Mouse (Mus musculus): ENCODE measurements at regions not wholly inside any gene's neighbourhood (a gene's known extent, or its start where the extent isn't known, plus 50 kb on each side); places are given as distances from the start of the nearest gene placed in this dataset.

DNA sequence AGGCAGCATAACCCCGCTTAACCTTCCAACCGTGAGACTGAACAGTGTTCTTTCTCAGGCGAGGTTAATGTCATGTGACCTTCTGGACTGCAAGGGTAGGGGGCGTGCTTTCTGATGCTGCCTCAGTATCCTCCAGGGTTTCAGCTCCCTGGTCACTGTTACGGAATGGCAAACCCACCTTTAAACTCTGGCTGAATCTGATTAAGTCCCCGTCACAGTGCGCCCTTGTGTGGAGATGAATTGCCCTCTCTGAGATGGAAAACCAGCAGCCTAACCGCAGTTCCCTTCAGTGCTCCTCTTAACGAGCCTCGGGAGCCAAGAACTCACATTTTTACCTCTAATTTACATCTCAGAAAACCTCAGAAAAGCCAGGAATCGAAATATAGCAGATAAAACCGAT is 260.0 kb downstream of the Dact1 start:
- peak; percentile 11 for DNase-seq (ENCODE audit: low read depth, low spot score)

DNA sequence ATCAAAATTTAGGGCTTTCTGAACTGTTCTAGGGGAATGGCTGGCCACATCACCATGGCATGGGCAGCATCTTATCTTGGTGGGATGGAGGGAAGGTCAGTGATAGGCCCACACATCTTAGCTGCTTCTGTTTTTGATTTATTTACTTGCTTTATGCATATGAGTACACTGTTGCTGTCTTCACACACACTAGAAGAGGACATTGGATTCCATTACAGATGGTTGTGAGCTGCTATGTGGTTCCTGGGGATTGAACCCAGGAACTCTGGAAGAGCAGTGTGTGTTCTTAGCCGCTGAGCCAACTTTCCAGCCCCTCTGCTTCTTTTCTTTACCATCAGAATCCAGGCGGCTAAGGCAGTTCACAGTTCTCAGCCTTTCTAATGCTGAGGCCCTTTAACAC is 260.4 kb downstream of the Dact1 start:
- no peak for DNase-seq (ENCODE audit: low read depth, low spot score)

DNA sequence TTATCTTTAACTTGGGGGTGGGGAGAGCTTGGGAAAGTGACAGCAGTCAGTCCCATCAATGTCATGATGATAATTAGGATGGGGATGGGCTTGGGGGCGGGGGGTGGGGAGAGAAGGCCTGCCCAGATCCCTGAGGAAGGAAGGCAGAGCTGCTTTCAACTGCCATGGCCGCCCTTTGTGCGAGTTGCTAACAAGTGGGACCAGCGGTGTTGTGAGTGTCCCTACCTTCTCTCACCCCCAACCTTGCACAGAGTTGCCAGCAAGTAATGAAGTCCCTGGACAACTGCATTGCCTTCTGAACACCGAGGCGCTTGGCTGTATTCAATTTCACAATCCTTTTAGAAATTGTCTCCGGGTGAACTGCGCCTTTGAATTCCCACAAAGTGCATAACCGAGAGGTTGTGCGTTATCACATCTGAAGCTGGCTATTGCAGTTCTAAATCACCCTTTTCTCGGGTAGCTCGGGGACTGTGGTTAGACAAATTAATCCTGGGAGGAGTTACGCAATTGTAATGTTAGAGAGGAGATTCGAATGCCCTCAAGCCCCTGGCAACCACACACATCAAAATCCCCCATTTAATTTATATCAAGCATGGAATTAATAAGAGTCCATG is 257.9 kb upstream of the Daam1 start:
- DNase-seq (ENCODE audit: low read depth, low spot score): no peak

DNA sequence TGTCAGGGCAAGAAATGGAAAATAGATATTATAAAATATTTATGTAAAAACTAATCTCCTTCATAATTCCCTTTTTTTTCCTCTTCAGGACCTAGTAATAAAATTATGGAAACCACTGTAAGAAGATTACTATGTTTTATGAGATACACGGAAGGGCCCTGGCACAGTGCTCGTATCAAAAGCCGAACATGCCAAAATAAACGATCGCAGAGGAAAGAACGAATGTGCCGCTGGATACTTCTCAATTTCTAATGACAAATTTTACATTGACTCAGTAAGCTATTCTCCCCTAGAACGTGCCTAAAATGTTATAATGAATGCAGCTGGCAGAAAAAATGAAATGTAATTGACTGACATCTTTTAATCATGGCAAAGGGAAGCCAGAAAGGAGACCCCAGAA is 257.4 kb upstream of the Daam1 start:
- DNase-seq (ENCODE audit: low read depth, low spot score): no peak

DNA sequence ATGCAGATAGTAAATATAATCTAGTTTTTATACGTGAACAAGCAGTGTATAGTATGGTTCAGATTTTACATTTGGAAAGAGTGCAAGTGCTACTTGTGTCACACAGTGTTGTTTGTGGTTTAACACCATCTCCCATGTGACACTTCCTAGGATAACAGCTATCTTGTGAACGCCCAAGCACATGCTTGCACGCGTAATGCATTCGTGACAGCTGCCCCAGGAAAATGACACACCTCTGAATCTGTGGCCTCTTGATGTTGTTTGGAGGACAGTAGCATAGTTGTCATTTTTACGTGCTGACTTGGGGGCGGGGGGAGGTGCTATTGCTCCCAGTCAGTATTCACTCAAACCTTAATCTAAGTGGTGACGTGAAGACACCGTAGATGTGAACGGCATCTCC is 256.2 kb upstream of the Daam1 start:
- no peak for DNase-seq (ENCODE audit: low read depth, low spot score)

DNA sequence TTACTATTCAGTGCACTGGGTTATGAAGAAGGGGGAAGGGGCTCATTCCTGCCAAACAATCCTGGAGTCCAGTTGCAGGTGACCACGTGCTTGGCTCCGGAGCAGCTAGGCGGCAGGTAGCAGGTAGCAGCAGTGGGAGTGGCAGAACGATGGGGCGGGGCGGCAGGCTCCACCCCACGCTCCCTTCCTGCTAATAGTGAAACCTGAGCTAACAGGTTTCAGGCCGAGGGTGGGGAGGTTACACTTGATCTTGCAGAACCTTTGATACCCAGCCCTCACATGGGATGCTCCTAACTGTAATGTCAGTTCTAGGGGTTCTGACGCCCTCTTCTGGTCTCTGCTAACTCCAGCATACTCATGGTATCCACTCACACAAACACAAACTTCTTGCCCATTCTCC is 253.5 kb upstream of the Daam1 start:
- peak; percentile 89 for DNase-seq (ENCODE audit: low read depth, low spot score)

DNA sequence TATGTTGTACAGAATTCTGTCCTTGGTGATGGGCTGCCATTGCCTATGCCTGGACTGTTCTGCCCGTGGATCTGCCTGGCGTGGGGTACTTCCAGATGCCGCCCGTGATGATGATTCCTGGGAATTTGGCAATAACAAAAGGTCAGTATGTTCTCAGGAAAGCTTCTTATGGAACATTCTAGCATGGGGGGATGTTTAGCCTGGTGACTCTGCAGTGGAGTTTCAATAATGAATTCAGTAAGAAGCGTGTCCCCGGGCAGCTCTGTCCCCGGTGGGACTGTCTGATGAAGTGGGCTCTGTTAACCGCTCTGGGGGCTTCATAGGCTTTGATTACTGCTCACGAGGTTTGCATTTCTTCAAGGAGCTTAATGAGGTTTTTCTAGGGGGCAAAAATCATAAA is 252.9 kb upstream of the Daam1 start:
- no peak for DNase-seq (ENCODE audit: low read depth, low spot score)

DNA sequence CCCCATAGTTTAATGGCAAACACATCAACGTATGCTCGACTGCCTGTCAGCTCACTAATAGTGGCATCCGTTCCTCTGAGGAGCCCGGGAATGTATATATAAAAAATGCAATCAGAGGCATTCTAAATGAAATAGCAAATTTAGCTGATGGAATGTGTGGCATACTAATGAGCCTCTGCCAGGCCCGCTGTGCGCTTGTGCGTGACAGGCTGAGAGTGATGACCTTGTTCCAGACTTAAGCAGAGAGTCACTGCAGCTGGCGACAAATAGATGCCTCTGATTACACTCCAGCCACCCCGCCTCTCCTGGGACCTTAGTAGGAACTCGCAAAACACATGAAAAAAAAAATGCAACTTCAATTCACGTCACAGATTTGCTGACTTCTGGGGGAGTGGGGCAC is 252.0 kb upstream of the Daam1 start:
- DNase-seq (ENCODE audit: low read depth, low spot score): no peak

DNA sequence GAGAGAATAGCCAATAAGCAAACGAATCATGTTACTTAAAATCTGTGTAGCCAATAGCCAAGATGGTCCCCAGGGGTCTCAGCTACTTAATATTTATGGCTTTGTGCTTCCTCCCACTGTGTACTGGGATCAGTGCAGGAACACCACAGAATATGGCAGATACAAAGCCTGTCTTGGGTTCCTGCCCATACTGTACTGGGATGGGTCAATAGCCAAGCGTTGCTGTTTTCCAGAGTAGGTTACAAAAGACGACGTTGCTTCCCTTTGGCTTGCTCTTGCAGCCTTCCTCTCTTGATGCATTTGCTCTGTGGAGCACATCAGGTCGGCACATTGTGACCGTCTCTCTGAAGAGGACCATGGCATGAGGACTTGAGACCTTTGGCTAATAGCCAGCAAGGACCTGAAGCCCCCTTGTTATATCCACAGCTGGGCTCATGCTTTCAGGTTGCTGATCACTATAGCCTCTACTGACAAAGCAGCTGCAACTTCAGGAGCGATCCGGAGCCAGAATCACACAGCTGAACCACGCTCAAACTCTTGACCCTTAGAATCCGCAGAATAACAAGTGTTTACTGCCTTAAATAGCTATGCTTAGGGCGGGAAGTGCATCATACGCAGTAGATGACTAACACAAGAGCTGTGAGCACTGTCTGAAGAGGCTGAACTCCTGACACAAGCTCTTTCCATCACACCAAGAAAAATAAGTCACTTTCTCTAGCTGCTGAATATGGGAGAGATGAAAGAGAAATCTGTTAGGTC is 250.2 kb upstream of the Daam1 start:
- no peak for DNase-seq (ENCODE audit: low read depth, low spot score)

DNA sequence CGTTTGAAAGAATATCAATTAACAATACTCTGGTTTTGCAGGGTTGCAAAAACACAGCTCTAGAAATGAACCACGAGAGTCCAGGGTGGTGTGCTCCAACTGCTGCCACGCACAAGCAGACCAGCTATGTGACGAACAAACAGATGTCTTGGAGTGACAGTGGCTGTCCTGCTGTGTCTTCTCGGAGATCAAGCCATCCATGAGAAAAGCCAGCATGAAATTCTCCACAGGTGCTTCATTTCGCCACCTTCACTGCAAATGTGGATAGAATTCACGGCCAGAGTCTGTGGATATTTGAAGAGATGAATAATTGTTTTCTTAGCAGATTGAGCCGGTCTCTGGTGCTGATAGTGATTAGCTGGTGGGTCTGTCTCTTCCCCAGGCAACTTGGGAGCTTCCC is 246.3 kb upstream of the Daam1 start:
- DNase-seq (ENCODE audit: low read depth, low spot score): no peak

DNA sequence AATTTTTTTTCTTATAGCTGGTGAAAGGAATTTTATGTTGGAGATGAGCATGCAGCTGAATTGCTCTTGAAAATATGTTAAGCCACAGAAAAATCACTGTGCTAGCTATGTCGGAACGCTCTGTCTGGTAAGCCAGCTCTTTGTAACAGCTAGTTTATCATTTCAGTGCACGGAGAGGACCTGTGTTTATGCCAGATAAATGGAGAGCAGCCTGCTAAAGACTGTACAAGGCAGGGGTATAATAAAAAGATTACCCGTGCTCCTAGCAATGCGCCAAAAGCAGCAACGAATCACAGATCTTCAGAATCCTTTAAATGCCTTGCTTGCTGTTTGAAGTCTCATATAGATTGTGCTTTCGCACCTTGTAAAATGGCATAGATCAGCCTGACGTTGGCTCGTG is 232.2 kb upstream of the Daam1 start:
- no peak for DNase-seq (ENCODE audit: low read depth, low spot score)

DNA sequence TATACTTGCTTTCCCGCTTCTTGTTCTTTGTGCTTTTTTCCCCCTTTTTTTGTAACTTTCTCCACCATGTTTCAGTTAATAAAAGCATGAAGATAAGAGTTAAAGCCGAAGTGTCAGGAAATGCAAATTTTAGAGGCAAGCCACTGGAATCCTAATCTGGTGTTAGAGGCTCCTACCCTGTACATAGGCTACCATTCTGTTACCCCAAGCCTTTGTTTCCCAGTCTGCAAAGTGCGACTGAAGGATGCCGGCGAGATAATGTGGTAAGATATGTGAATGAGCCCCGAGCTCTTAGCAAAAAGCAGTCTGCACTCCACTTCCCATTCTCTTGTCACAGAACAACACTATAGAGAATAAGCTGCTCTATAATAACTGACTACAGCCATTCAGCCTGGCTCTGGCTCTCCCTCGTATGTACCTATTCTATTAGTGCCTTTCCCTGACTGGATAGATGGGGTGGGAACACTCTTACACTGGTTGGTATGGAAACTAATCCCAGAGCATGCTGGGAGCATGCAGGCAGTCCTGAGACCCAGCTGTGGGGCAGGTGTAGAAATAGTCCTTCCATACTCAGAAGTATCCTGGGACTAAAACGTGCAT is 229.7 kb upstream of the Daam1 start:
- DNase-seq (ENCODE audit: low read depth, low spot score): no peak

DNA sequence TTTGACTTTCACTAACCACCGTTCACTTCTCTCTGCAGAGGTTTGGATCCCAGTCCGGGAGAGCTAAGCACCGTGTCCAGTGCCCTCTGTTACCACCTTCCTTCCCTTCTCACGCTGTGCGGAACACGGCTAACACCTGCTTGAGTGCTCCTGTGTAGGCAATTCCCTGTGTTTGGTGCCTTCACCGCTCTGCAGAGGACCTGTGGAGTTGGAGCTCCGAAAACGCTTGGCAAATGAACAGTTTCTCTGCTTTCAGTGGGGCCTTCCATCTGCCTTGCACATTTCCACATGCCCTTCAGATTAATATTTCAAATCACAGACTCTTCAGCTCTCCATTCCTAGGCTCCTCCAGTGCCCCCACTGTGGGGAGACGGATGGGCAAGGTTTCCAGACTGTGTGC is 227.7 kb upstream of the Daam1 start:
- DNase-seq (ENCODE audit: low read depth, low spot score): no peak

DNA sequence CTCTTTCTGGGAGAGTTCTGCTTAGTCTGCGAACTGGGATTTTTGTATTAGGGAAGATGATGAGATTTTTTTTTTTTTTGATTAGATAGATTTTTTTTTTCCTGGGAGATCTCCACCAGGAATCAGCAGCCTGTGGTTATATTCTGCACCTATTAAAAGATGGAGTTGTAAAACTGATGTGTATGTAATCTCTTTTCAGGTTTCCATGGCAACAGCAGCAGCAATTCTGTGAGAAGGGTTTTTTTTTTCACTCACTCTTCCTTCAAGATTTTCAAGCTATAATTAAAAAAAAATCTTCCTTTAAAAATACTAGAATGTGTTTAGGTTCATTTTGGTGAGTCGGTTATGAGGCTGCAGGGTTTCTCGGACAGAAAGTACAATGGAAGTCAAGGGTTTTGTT is 224.5 kb upstream of the Daam1 start:
- no peak for DNase-seq (ENCODE audit: low read depth, low spot score)

DNA sequence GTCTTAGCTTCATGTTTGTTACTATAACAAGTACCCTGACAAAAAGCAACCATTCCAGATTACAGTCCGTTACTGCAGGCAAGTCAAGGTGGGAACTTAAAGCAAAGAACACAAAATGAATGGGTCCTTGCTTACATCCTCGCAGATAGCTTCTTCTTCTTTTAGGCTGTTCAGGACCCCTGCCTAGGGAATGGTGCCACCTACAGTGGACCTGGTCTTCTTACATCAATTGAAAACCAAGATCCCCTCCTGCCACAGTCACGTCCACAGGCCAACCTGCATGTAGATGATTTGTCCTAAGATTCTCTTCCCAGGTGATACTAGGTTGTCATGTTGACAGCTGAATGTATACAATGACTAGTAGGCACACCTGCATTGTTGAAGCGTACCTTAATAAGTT is 222.9 kb upstream of the Daam1 start:
- no peak for DNase-seq (ENCODE audit: low read depth, low spot score)

DNA sequence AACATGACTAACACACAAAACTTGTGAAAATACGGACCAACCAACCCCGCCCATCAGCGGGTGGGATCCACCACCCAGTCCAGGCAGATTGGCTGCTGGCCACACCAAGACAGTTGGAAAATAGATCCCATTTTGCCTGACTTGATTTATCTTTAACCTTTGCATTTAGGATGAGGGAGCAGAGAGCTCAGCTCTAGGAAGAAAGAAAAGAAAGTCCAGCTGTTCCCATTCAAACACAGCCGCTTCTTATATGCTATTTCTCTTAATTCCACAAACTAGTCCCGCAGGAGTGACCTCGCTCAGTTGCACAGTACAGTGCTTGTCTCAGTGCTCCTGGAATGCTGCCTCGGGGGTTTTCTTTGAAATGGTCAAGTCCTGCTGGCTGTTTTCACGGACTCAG is 217.6 kb upstream of the Daam1 start:
- no peak for DNase-seq (ENCODE audit: low read depth, low spot score)

DNA sequence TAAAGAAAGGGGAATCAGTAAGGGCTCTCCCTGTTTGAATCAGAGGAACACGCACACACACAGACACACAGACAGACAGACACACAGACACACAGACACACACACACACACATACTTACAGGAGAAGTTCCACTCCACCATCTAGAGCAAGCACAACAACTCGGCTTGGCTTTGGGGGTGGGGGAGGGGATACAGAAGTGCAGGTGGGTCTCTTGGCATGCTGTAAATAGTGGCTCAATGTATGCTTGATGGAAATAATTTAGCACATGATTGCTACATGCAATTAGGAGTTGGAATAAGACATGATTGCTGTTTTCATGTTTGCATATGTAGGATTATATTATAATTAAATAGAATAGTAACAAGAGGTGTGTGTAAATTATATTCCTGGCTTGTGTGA is 215.9 kb upstream of the Daam1 start:
- DNase-seq (ENCODE audit: low read depth, low spot score): no peak

DNA sequence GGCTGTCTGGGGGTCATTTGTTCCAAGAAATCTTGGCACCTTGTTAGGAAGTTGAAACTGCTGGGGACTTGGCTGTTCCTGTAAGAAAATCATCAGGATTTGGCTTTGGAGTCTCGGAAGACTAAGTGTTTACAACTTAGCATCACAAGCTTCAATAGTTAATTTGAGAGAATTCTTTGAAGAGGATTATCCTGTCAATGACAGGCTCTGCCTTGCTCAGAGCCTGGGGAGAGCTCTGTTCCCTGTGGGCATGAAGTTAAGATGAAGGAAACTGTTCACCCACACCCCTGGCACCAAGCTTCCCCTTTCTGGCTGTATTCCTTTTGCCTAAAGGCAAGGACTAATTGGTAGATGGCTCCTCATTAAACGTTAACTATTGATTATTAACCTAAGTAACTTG is 215.5 kb upstream of the Daam1 start:
- no peak for DNase-seq (ENCODE audit: low read depth, low spot score)

DNA sequence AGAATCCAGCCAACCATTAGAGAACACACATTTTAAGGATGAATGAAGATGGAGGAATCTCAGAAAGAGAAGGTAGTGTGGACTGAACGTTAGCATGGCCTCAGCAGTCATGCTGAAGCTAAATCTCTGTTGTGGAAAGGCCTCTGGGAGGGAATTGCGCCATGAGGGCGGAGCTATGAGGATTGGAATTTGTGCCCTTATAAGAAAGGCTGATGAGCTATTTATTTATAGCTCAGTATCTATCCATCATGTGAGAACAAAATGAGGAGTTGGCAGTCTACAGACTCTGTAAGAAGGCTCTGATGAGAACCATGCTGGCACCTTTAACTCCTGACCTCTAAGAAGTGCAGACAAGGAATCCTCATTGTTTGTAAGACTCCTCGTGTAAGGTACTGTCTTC is 214.8 kb upstream of the Daam1 start:
- no peak for DNase-seq (ENCODE audit: low read depth, low spot score)

DNA sequence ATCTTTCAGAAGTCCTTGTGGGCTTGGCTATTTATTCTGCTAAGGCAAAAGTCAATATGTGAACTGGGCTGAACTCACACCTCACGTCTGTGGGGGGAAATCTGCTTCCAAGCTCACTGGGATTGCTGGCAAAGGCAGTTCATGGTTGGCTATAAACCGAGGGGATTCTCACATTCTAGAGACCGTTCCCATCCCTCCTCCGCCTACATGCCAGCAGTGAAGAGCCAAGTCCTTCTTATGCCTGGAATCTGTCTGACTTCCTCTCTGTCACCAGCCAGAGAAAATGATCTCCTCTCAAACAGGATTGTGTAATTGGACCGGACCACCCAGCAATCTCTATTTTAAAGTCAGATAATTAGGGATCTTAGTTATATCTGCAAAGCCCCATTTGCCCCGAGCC is 212.4 kb upstream of the Daam1 start:
- no peak for DNase-seq (ENCODE audit: low read depth, low spot score)

DNA sequence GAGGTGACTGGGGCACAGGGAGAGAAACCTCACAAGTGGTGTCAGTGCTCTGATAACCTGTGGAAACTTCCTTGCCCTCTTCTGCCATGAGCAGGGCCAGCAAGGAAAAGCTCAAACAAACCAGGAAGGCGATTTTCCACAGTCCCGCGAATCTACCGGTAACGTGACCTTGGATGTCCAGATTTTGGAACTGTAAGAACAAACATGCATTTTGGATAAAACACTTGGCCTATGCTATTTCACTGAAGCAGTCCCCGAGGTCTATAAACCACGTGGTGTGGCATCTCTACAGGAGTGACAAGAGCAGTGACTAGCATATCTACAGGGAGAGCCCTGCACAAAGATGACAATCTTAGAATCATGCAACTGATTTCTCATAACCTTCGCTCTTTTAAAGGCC is 211.9 kb upstream of the Daam1 start:
- no peak for DNase-seq (ENCODE audit: low read depth, low spot score)

DNA sequence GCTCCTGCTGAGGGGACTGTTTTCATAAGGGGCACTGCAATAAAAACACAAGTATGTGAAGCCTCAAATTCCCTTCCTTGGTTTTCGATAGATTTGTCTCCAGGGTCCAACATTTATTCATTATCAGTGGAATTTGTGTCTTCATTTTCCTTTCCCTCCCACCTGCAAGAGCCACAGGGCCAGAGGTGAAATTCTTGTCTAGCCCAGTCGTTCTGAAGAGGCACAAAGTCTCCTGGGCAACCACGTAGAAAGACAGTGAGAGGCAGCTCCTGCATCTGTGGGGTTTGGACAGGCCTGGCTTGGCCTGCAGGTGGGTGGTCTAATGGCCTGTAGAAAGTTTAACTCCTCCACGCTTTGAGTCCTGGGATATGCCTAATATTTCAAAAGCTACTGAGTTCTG is 211.3 kb upstream of the Daam1 start:
- no peak for DNase-seq (ENCODE audit: low read depth, low spot score)

DNA sequence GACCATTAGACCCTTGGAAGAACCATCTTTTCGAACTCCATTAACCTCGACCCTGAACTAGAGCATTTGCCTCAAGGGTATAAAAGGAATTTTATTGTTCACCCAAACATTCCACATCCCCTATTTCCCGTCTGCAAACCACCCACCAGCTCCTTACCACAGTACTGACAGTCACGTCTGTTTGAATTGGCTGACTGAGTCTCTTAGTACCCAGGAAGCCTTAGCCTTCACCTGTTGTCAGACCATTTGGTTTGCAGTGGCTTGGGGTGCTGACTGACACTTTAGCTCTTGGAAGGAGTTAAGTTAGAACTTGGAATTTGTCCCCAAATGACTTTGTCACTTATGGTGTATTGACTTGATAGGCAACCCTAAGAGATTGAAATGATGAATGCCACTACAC is 209.3 kb upstream of the Daam1 start:
- DNase-seq (ENCODE audit: low read depth, low spot score): no peak
